Mouse (Mus musculus) forebrain, embryonic 13.5 days (tissue): ENCODE data around the gene Catsperz. TPM values are rescaled to one million over a fixed set of nuclear protein-coding genes. Genes with fewer than 3 reads are reported as not detected.
"Not testable (repeated sequence)": the region's sequence is repeated elsewhere in the genome, so short reads cannot be mapped to it uniquely, and the experiment has no call there.

Experiments used
- ATAC-seq: fragments of 200-750 bp; cut with Nextera tagmentation; 2 replicates; pipeline ENCODE4 v1.8.0; 2017
- H3K27ac ChIP-seq: fragments of 300-500 bp; sonication (generic); 2 replicates; pipeline ENCODE4 v1.5.1; 2015; ENCODE audit warnings: inconsistent platforms, mild to moderate bottlenecking, moderate library complexity
- H3K27me3 ChIP-seq: fragments of 300-500 bp; sonication (generic); 2 replicates; pipeline ENCODE4 v1.6.1; 2015; ENCODE audit warnings: mild to moderate bottlenecking, inconsistent platforms
- H3K36me3 ChIP-seq: fragments of 300-500 bp; sonication (generic); 2 replicates; pipeline ENCODE4 v1.6.1; 2015; ENCODE audit warnings: mild to moderate bottlenecking, inconsistent platforms; ENCODE audit not compliant: poor library complexity, severe bottlenecking
- H3K4me1 ChIP-seq: fragments of 300-500 bp; sonication (generic); 2 replicates; pipeline ENCODE4 v1.6.1; 2015; ENCODE audit warnings: inconsistent platforms
- H3K4me2 ChIP-seq: fragments of 300-500 bp; sonication (generic); 2 replicates; pipeline ENCODE4 v1.6.1; 2015; ENCODE audit warnings: inconsistent platforms, mild to moderate bottlenecking, moderate library complexity
- H3K4me3 ChIP-seq: fragments of 300-500 bp; sonication (generic); 2 replicates; pipeline ENCODE4 v1.5.1; 2015; ENCODE audit warnings: mild to moderate bottlenecking, inconsistent platforms
- H3K9ac ChIP-seq: fragments of 300-500 bp; sonication (generic); 2 replicates; pipeline ENCODE4 v1.6.1; 2015; ENCODE audit warnings: mild to moderate bottlenecking, inconsistent platforms
- H3K9me3 ChIP-seq: fragments of 300-500 bp; sonication (generic); replicated peaks from 2 replicates; pipeline ENCODE4 v1.6.1; 2016; ENCODE audit warnings: inconsistent platforms
- WGBS: fragments of 180-500 bp; shearing (Covaris S2); methylation state at CpG from one replicate; pipeline ENCODE4 v1.1.7; 2015; 5-methylcytosine and 5-hydroxymethylcytosine counted together
- polyA plus RNA-seq: library from polyadenylated mRNA; unstranded; fragments of >200 nt; fragmentation: Nextera tagmentation; extraction: Ambion mirVana; gene quantifications from 2 replicates; pipeline ENCODE4 v1.2.1, GENCODE M21; 2015

Gene Catsperz
- polyA plus RNA-seq, 1 experiment from 2014 or later, result not detected

DNA sequence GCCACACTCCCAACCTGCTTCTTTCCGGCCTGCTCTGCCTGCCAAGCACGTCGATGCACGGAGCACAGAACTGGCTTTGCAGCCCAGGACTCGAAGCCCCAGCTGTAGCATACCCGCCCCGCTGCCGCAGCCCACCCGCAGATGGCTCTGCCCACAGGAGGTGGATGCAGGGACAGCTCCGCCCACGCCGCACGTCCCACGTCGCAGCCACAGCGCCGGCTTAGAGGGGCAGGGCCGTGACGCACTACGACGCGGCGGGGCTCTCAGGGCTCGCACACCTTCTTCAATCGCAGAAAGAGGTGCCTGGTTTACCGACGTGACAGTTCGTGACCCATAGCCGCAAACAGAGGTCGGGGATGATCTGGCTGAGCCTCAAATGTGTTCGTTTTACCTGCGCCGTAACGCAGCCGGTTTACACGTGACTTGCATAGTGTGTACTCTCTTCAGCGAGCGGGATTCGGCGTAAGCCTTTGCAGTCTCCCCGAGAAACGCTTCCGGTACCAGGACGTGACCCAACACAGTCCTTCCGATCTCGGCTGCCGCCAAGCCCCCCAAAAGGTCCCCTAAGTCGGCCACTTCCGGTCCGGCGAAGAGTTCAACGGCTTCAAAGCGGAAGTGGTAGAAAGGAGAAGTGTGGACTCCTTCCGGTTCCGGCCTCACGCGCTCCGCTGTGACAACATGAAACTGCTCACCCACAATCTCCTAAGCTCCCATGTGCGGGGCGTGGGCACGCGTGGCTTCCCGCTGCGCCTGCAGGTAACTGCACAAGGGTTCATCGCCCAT lies 15.5 kb downstream of the Catsperz start, which contains the start of the genes Trmt112 and Prdx5:
Gene Trmt112 (plus strand): TSS at position 192 of the 783 bp plus-strand sequence.
Gene Prdx5 (minus strand): TSS at position 600 of the 783 bp plus-strand sequence.
- H3K9me3 ChIP-seq, result no peaks in the 10 kb centered on the region
- peaks cover 25% of the 10 kb centered on the region for H3K4me1 ChIP-seq
- peak within 1 kb of the TSS; percentile 97 for H3K27ac ChIP-seq
- under 1% methylated on average over 65 of the region's 65 CpGs for WGBS
- peaks cover 59% of the 10 kb centered on the region for H3K36me3 ChIP-seq
- H3K9ac ChIP-seq, result peak within 1 kb of the TSS; percentile 80
- ATAC-seq, result peak; percentile 95
- H3K27me3 ChIP-seq, result no peaks in the 10 kb centered on the region
- H3K4me3 ChIP-seq, result peak within 1 kb of the TSS; percentile 62
- peak within 1 kb of the TSS; percentile 87 for H3K4me2 ChIP-seq

DNA sequence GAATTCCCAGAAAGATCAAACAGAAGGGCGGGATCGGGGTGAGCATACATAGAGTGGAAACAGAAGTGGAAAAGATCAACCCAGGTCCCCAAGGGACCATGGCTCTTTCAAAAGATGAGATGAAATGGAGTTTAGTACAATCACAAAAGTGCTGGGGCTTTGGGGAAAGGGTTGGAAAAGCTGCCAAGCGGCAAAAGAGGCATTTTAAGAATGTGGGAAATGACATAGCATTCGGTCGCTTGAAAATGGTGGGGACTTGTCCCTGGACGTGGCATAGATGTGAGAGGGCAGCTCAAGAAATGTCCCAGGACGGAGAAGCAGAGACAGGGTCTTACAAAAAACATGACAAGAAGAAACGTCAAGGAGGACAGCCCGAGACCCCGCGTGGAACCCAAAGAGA lies 16.2 kb downstream of the Catsperz start:
- Histone ChIP-seq H3K36me3 (peaks cover 59% of the 10 kb centered on the region), H3K4me3 (peak overlapping the region; percentile 62), H3K9me3 (no peaks in the 10 kb centered on the region), H3K27ac (peak overlapping the region; percentile 97), H3K9ac (peak overlapping the region; percentile 80), H3K4me1 (peaks cover 25% of the 10 kb centered on the region), H3K4me2 (peak overlapping the region; percentile 87), H3K27me3 (no peaks in the 10 kb centered on the region)
- ATAC-seq, result no peak; the same call in 1 of the 2 replicates
- WGBS, result 9% methylated on average over 11 of the region's 11 CpGs

DNA sequence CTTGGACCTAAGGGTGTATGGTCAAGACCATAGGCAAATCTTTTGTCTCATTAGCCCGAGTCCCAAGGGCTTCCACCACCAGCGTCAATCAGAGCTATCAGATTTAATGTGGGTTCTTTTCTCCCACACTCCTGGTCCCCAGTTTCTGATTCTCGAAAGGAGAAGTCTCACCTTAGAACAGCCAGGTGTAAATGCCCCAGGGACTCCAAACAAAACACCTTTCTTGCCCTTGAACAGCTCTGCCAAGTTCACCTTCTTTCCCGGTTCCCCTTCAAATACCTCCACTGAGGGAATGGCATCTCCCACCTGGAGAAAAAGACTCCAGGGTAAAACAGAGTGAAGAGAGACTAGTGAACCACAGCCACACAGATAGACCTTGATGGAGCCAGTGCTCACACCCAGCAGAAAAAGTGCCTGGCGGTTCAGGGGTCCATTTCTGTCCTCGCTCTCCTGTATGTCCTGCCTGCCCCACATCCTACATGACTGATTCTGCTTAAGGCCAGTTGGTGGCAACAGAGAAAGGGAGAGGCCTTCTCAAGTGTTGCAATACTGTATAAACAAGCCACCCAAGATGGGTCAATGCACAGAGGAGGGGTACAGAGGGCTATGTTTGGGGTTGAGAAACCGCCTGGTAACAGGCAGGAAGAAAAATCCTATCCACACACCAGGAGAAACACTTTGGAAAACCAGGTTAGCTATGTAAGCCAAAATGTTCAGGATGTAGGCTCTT lies 17.2 kb downstream of the Catsperz start:
- Histone ChIP-seq H3K36me3 (peaks cover 53% of the 10 kb centered on the region), H3K4me2 (peak overlapping the region; percentile 87), H3K4me1 (peaks cover 25% of the 10 kb centered on the region), H3K27me3 (no peaks in the 10 kb centered on the region), H3K27ac (no peak overlapping the region), H3K4me3 (0 out of 2 replicates have a peak overlapping the region, but pooled peaks have one; percentile 62), H3K9ac (peak overlapping the region; percentile 80), H3K9me3 (no peaks in the 10 kb centered on the region)
- no peak for ATAC-seq
- 88% methylated on average over 7 of the region's 7 CpGs for WGBS

DNA sequence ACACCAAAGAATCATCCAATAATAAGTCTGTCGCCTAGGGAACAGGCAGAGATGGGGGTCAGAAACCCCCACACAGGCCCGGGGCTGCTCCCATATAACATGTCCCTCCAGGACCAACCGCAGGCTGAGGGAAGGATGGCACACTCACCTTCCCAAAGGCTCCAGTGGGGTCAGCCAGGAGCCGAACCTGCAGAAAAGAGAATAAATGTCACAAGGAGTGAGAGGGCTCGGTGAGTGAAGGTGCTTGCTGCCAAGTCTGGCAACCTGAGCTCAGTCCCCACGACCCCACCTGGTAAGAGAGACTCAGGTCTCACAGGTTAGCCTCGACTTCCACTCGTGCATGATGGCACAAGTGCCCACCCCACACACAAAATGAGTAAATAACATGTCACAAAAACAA lies 18.1 kb downstream of the Catsperz start:
- Histone ChIP-seq H3K9me3 (no peaks in the 10 kb centered on the region), H3K9ac (0 out of 2 replicates have a peak overlapping the region, but pooled peaks have one; percentile 6), H3K27ac (no peak overlapping the region), H3K4me1 (peaks cover 25% of the 10 kb centered on the region), H3K4me2 (no peak overlapping the region), H3K36me3 (peaks cover 47% of the 10 kb centered on the region), H3K27me3 (no peaks in the 10 kb centered on the region), H3K4me3 (no peak overlapping the region)
- no peak for ATAC-seq
- 88% methylated on average over 8 of the region's 8 CpGs for WGBS

DNA sequence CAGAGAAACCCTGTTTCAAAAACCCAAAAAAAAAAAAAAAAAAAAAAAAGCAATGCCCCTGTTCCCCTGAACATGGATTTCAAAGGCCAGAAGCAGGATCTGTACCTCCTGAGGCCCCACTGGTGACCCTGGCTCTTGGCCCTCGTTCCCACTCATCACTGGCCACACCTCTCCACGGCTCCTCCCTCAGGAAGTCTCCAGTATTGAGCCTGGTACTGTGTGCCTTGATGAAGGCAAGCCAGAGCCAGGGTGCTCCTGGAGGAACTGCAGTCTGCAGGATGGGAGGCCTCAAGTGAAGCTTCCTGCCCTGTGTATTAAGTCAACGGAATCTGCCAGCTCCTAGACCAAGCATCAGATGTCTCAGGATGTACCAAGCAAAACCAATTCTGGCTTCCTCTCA lies 19.0 kb downstream of the Catsperz start:
- H3K9me3 ChIP-seq, result no peaks in the 10 kb centered on the region
- H3K36me3 ChIP-seq, result peaks cover 38% of the 10 kb centered on the region
- H3K4me1 ChIP-seq, result peaks cover 18% of the 10 kb centered on the region
- 93% methylated on average over 3 of the region's 3 CpGs for WGBS
- no peak overlapping the region for H3K27ac ChIP-seq
- H3K4me3 ChIP-seq, result no peak overlapping the region
- no peaks in the 10 kb centered on the region for H3K27me3 ChIP-seq
- no peak for ATAC-seq
- 0 out of 2 replicates have a peak overlapping the region, but pooled peaks have one; percentile 6 for H3K9ac ChIP-seq
- H3K4me2 ChIP-seq, result no peak overlapping the region

DNA sequence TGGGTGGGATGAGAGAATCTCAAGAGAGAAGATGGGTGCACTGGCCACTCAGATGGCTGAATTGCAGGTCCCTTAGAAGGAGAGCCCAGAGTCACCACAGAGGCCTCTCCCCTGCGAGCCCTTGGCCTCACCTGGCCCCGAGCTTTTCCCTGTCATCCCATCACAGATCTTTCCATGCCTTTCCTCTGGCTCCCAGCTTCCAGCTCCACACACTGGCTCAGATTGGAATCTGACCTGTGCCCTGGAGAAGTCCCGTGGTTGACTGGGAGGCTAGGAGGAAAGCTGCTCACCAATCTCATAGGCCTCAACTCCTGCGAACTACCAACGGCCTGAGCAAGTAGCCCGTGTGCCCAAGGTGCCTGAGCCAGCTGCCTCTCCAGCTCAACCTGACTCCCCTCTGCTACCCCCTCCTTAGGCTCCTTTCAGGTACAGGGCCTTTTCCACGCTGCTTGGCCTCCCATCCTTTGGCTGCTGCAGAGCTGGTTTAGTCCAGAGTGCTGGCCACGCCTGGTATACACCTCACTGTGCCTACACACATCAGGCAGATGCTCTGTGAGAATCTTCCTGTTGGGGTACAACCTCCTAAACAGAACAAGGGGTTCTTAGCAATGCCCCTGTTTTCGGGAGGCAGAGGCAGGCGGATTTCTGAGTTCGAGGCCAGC lies 19.6 kb downstream of the Catsperz start:
- no peak for ATAC-seq
- no peak overlapping the region for H3K9ac ChIP-seq
- no peaks in the 10 kb centered on the region for H3K27me3 ChIP-seq
- H3K4me2 ChIP-seq, result no peak overlapping the region
- H3K27ac ChIP-seq, result no peak overlapping the region
- H3K4me1 ChIP-seq, result peaks cover 14% of the 10 kb centered on the region
- peaks cover 35% of the 10 kb centered on the region for H3K36me3 ChIP-seq
- 92% methylated on average over 11 of the region's 11 CpGs for WGBS
- H3K9me3 ChIP-seq, result no peaks in the 10 kb centered on the region
- no peak overlapping the region for H3K4me3 ChIP-seq

DNA sequence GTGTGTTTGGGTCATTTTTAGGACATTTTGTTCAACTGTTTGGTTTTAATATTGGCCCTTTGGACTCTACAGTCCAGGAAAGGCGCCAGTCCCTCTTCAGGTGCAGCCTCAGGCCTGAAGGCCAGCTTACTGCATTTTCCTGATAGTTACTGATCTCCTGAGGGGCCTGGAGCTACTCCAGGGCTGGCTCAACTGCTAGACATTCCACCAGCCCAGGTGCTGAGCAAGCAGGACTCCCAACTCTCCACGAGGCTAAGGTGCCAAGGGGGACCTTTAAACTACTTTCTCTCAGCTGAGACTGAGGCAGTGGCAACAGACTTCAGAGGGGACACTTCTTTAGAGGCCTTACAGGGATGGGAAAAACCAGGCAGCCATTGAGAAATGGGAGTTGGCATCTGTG lies 20.3 kb downstream of the Catsperz start:
- Histone ChIP-seq H3K4me3 (no peak overlapping the region), H3K9me3 (no peaks in the 10 kb centered on the region), H3K27ac (no peak overlapping the region), H3K36me3 (peaks cover 35% of the 10 kb centered on the region), H3K27me3 (no peaks in the 10 kb centered on the region), H3K9ac (no peak overlapping the region), H3K4me1 (peaks cover 14% of the 10 kb centered on the region), H3K4me2 (no peak overlapping the region)
- no peak for ATAC-seq
- 91% methylated on average over 2 of the region's 2 CpGs for WGBS

DNA sequence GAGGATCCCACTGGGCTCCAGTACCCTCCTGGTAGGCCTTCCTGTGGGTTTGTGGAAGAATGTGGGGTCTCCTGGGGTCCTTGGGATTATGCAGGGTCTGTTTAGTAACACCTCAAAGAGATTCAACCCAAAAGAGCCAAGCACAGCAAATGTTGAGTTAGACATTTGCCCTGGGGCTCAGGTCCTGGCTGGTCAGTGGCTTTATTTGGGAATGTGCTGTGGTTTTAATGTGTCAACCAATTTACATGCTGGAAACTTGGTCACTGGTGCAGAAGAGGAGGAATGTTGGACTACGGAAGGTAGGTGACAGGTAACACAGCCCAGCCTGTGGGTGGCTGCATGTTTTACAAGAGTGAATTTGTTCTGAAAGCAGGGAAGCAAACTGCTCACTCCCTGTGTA lies 22.1 kb downstream of the Catsperz start:
- no peaks in the 10 kb centered on the region for H3K27me3 ChIP-seq
- no peak overlapping the region for H3K27ac ChIP-seq
- H3K4me3 ChIP-seq, result no peak overlapping the region
- H3K9me3 ChIP-seq, result no peaks in the 10 kb centered on the region
- no peak overlapping the region for H3K4me2 ChIP-seq
- peaks cover 2% of the 10 kb centered on the region for H3K4me1 ChIP-seq
- WGBS, result 90% methylated on average over 1 of the region's 1 CpGs
- no peak overlapping the region for H3K9ac ChIP-seq
- peaks cover 35% of the 10 kb centered on the region for H3K36me3 ChIP-seq
- ATAC-seq, result no peak

DNA sequence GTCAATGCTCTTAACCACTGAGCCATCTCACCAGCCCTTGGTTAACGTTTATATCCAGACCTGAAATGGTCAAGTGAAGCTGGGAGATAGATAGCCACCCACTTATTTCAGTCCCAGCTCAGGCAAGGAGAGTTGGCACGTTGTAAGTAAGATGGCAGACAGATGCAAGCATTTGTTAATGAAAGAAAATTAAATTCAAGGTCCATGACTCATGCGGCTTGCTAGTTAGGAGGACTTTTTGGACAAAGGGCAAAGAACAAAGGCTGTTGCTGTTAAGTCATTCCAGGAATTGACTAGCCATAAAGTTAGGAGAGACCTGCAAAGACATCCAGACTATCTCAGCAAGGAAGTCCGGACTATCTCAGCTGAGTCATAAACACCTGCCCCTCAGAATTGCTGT lies 25.5 kb downstream of the Catsperz start:
- Histone ChIP-seq H3K4me2 (no peak overlapping the region), H3K9me3 (no peaks in the 10 kb centered on the region; the same call in 1 of the 2 replicates), H3K9ac (no peak overlapping the region), H3K4me1 (no peaks in the 10 kb centered on the region), H3K27me3 (no peaks in the 10 kb centered on the region), H3K36me3 (peaks cover 10% of the 10 kb centered on the region; the same call in 1 of the 2 replicates), H3K27ac (no peak overlapping the region), H3K4me3 (no peak overlapping the region)
- ATAC-seq, result no peak
- WGBS, result 81% methylated on average over 4 of the region's 4 CpGs

DNA sequence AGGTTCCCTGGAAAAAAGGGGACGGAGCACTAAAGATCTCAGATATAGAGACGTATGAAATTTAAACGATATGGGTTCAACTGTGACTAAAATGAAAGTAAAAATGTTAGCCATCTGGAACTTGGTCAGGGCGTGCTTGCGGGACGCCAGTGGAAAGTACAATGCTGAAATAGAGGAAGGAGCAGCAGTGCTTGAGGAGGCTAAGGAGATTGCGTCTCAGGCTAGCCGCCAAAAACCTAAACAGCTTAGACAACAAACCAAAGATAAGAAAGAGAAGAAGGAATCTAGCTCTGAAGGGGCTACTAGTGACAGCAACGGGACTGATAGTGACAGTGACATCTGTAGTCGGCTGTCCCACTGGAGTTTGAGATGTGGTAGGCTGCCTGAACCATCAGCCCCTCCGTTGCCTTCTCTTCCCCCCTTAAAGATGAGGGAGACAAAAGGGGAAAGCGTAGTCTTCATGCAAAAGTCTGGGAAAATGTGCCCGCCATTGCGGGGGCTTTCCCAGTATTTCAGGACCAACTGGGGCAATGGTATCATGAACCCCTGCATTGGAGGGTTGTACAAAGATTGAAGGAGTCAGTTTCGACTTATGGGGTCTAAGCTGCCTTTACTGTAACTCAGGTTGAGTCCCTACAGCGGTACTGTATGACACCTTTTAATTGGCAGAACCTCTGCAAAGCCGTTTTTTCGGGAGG lies 29.4 kb downstream of the Catsperz start:
- H3K27me3 ChIP-seq, ATAC-seq, H3K4me1 ChIP-seq, H3K9ac ChIP-seq, H3K27ac ChIP-seq, H3K9me3 ChIP-seq, H3K4me3 ChIP-seq, H3K4me2 ChIP-seq, H3K36me3 ChIP-seq: not testable (repeated sequence)
- 91% methylated on average over 18 of the region's 18 CpGs for WGBS

DNA sequence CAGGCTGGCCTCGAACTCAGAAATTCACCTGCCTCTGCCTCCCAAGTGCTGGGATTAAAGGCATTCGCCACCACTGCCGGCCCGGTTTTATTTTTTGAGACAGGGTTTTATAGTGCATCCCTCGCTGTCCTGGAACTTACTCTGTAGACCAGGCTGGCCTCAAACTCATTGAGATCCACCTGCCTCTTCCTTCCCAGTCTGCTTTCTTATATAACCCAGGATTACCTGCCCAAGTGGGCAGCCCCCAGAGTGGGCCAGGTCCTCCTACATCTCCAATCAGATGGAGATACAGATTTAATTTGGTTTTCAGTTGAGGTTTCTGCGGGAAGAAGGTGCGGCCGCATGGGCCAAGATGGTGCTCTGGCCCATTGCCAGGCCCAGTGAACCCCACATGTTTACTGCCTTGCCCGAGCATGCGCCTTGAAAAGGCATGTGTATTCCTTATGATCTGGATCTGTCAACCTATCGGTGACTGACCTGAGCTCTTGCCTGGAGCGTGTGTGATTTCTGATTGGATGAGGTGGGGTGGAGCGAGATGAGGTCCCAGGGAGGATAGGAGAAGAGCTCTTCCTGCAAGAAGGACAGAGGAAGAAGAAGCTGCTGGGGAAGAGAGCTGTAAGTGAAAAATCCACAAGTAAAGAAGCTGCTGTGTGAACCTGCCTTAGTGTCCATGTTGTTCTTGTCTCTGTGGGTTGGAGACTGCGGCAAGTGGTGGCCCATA lies 31.3 kb downstream of the Catsperz start:
- Histone ChIP-seq H3K36me3 (no peaks in the 10 kb centered on the region), H3K9ac (no peak overlapping the region), H3K27me3 (no peaks in the 10 kb centered on the region), H3K4me3 (no peak overlapping the region), H3K9me3 (no peaks in the 10 kb centered on the region; the same call in 1 of the 2 replicates), H3K27ac (no peak overlapping the region), H3K4me2 (no peak overlapping the region), H3K4me1 (no peaks in the 10 kb centered on the region)
- 94% methylated on average over 14 of the region's 14 CpGs for WGBS
- ATAC-seq, result no peak
